Mouse (Mus musculus) ES-Bruce4 (cell line): Measurements from ENCODE around the gene Fancl.

Source experiments
- CTCF ChIP-seq: IDR thresholded peaks from one replicate; pipeline ENCODE4 v1.8.1; 2011; ENCODE audit warnings: low read depth, low read length
- EP300 ChIP-seq: IDR thresholded peaks from 2 replicates; pipeline ENCODE4 v1.6.1; 2011; ENCODE audit warnings: low read depth, low read length; ENCODE audit not compliant: insufficient read depth
- POLR2A ChIP-seq: IDR thresholded peaks from one replicate; pipeline ENCODE4 v1.8.1; 2011; ENCODE audit warnings: low read length; ENCODE audit not compliant: insufficient read depth

- TF ChIP-seq POLR2A (no peak), CTCF (no peak), EP300 (no peak)
These were observed 35.5 kb downstream of the Fancl start for GRCm38 (mm10) chr11:26421472-26421871.
